19 mouse cellular contexts compared by ENCODE assay signal in the genomic region with DNA sequence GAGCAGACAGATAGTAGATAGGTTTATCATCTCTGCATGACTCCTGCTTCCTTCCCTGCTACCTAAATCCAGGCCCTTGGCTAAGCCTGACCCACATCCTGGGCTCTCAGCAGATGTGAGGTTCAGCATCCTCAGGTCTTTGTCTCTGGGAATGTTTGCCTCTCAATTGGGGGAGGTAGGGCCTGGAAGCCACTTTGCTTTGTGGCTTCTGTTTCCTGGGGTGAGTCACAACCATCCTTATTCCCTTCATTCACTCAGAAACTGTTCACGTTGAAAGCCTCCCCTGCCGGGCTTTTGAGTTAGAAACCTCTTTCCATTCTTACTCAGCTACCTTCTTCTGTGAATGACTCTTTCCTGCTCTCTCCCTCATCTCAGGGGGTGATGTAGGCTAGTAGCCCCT. TPM values are rescaled to one million over a fixed set of nuclear protein-coding genes. Genes with fewer than 3 reads are reported as not detected.
DNase-seq lines count a peak whose midpoint lies in the region; TF ChIP-seq lines count a peak whose summit lies in the region.
"Had no signal": no experiment of that assay in that cellular context is flagged by ENCODE, and none has a peak within 500 bp of the region (broad histone marks: within the 10 kb centered on the region; RNA-seq: fewer than 3 reads in every experiment).

No protein-coding gene starts in this region.

- DNase-seq in 3134 (ENCODE audit: extremely low read depth, insufficient read length, low spot score) (peak; percentile 56), 416B (ENCODE audit: low read depth) (peak; percentile 59), NIH3T3 (ENCODE audit: low read depth) (peak; percentile 66)
- peak; percentile 5 for DNase-seq in brain, embryonic 14.5 days (ENCODE audit: low read depth)
- no peak for DNase-seq in urinary bladder, postnatal 14 days (ENCODE audit: low spot score)
- no peak for DNase-seq in adrenal gland, adult (ENCODE audit: inconsistent age in 2 of 2, low spot score in 1 of 2)
- DNase-seq in spleen, adult 18-20 months = no peak
- DNase-seq: adrenal gland, adult 8-10 months; adrenal gland, postnatal 25 days; B cell, adult 2 months; cerebellum, adult 11-12 months; cerebellum, adult 9-11 months; cerebellum, postnatal 25 days; forebrain, postnatal 0 days; gastrocnemius, adult 2 months; gastrocnemius, postnatal 14 days; heart, adult 18-20 months; kidney, adult 11 months; kidney, adult 8-10 months had no signal

- no peak for TF ChIP-seq CTCF in brain, embryonic 14.5 days (IDR thresholded peaks at IDR 0.05; ENCODE audit: borderline replicate concordance, extremely low read depth, insufficient read depth, insufficient read length)

- no peak for TF ChIP-seq POLR2A in brain, embryonic 14.5 days (IDR thresholded peaks at IDR 0.05; ENCODE audit: borderline replicate concordance, extremely low read depth, insufficient read depth, insufficient read length, poor library complexity, severe bottlenecking)

RNA-seq across cellular contexts. Expression of a gene that starts 1.7 kb away (rescaled TPM):
- polyA plus RNA-seq in brain, embryonic 14.5 days (2012; rRNA removed) = 18.3 and 20.1 TPM in 2 replicates

RNA-seq across cellular contexts. Expression of a gene that starts 33.6 kb away (rescaled TPM):
- polyA plus RNA-seq in brain, embryonic 14.5 days (2012; rRNA removed) = 8.9 and 9.4 TPM in 2 replicates

RNA-seq across cellular contexts. Expression of a gene that starts 47.6 kb away (rescaled TPM):
- polyA plus RNA-seq in brain, embryonic 14.5 days (2012; rRNA removed) = 15.5 and 16.9 TPM in 2 replicates

Comparison
In these comparisons a context has a peak if more than half of its experiments do, and no peak if none do; other contexts are left out.
1. DNase-seq: peak in 3134 (single experiment), 416B (single experiment), NIH3T3 (single experiment) and brain, embryonic 14.5 days (single experiment); none in urinary bladder, postnatal 14 days (single experiment), adrenal gland, adult (0 of 2) and spleen, adult 18-20 months (0 of 2).